Comparison of ENCODE assay signal across 24 mouse cellular contexts in genomic region chr4:85764476-85764875, GRCm38 (mm10).
DNase-seq lines count a peak whose midpoint lies in the region; ATAC-seq and TF ChIP-seq lines count a peak whose summit lies in the region.
"Had no signal": no experiment of that assay in that cellular context is flagged by ENCODE, and none has a peak within 500 bp of the region (broad histone marks: within the 10 kb centered on the region; RNA-seq: fewer than 3 reads in every experiment).

No protein-coding gene starts in this region.

- DNase-seq in cerebellum, postnatal 10 days, result peak; percentile 45 to 50
- DNase-seq in cerebellum, adult 2 months, result no peak
- peak; percentile 16 for DNase-seq in kidney, adult 2 months
- DNase-seq in kidney, postnatal 36 days, result no peak
- DNase-seq in midbrain, embryonic 14.5 days, result peak; percentile 47
- DNase-seq in midbrain, embryonic 11.5 days (ENCODE audit: low spot score, missing footprints), result no peak
- DNase-seq: adrenal gland, adult 8-10 months; cerebellum, adult 11-12 months; gastrocnemius, postnatal 10 days; kidney, adult 9 months; lung, postnatal 14 days; right cerebral cortex, adult 18-20 months; spleen, adult 18-20 months; thymus, postnatal 14 days had no signal

- no peaks in the 10 kb centered on the region for H3K9me3 ChIP-seq in midbrain, embryonic 14.5 days (ENCODE audit: control insufficient read depth, low read length)
- H3K9me3 ChIP-seq in midbrain, embryonic 11.5 days (ENCODE audit: control insufficient read depth, low read length), result no peaks in the 10 kb centered on the region
- no peaks in the 10 kb centered on the region for H3K9me3 ChIP-seq in hindbrain, embryonic 13.5 days
- H3K9me3 ChIP-seq: heart, embryonic 13.5 days; liver, embryonic 15.5 days; neural tube, embryonic 15.5 days had no signal

- TF ChIP-seq CTCF in cerebellum, adult 2 months (IDR thresholded peaks at IDR 0.05; ENCODE audit: borderline replicate concordance, insufficient read depth, low read depth, low read length), result no peak
- no peak for TF ChIP-seq CTCF in kidney, adult 2 months (conservative IDR thresholded peaks at IDR 0.05; ENCODE audit: insufficient read depth, insufficient read length, low read depth, low read length)

- H3K27me3 ChIP-seq in cerebellum, adult 2 months (ENCODE audit: control insufficient read depth, insufficient read depth, low read length), result no peaks in the 10 kb centered on the region
- no peaks in the 10 kb centered on the region; the same call in 1 of the 2 replicates for H3K27me3 ChIP-seq in kidney, adult 2 months (replicated peaks; ENCODE audit: control insufficient read depth, insufficient read depth, low read length)
- H3K27me3 ChIP-seq in midbrain, embryonic 14.5 days (ENCODE audit: control insufficient read depth, insufficient read depth, low read length), result peaks cover 6% of the 10 kb centered on the region
- H3K27me3 ChIP-seq in midbrain, embryonic 11.5 days (ENCODE audit: control insufficient read depth, insufficient read depth, low read length), result peaks cover 5% of the 10 kb centered on the region; the same call in 1 of the 2 replicates
- 0 out of 2 replicates have a peak, but pooled peaks cover 2% of the 10 kb centered on the region for H3K27me3 ChIP-seq in hindbrain, embryonic 13.5 days
- H3K27me3 ChIP-seq: CH12.LX; heart, embryonic 13.5 days; liver, embryonic 15.5 days; neural tube, embryonic 15.5 days had no signal

- no peaks in the 10 kb centered on the region for H3K36me3 ChIP-seq in kidney, adult 2 months (ENCODE audit: control insufficient read depth, insufficient read depth, low read length)
- H3K36me3 ChIP-seq in midbrain, embryonic 14.5 days (ENCODE audit: control insufficient read depth, insufficient read depth, low read length), result no peaks in the 10 kb centered on the region
- no peaks in the 10 kb centered on the region for H3K36me3 ChIP-seq in midbrain, embryonic 11.5 days (ENCODE audit: control insufficient read depth, insufficient read depth, low read length)
- H3K36me3 ChIP-seq in hindbrain, embryonic 13.5 days, result no peaks in the 10 kb centered on the region
- H3K36me3 ChIP-seq: heart, embryonic 13.5 days; liver, embryonic 15.5 days; neural tube, embryonic 15.5 days had no signal

- WGBS in cerebellum, adult 2 months, result 21% methylated on average over 3 of the region's 3 CpGs
- 63% methylated on average over 3 of the region's 3 CpGs for WGBS in kidney, adult 2 months
- 9% methylated on average over 3 of the region's 3 CpGs for WGBS in midbrain, embryonic 14.5 days
- 25% methylated on average over 3 of the region's 3 CpGs for WGBS in midbrain, embryonic 11.5 days
- 48% methylated on average over 3 of the region's 3 CpGs for WGBS in hindbrain, embryonic 13.5 days

- ATAC-seq in midbrain, embryonic 14.5 days (ENCODE audit: low FRiP score, low TSS enrichment), result no peak
- no peak for ATAC-seq in midbrain, embryonic 11.5 days (ENCODE audit: low FRiP score)
- no peak for ATAC-seq in hindbrain, embryonic 13.5 days (ENCODE audit: low FRiP score)
- ATAC-seq: activated CD4-positive, CD25-positive, alpha-beta regulatory T cell, adult 4 months; intestine, embryonic 16.5 days had no signal

- H3K4me2 ChIP-seq in midbrain, embryonic 14.5 days (ENCODE audit: low read length), result no peak overlapping the region
- no peak overlapping the region for H3K4me2 ChIP-seq in midbrain, embryonic 11.5 days
- no peak overlapping the region for H3K4me2 ChIP-seq in hindbrain, embryonic 13.5 days
- H3K4me2 ChIP-seq: heart, embryonic 13.5 days; liver, embryonic 15.5 days; lung, embryonic 14.5 days; neural tube, embryonic 15.5 days had no signal

- no peak overlapping the region for H3K9ac ChIP-seq in midbrain, embryonic 14.5 days (replicated peaks; ENCODE audit: low read length)
- no peak overlapping the region for H3K9ac ChIP-seq in midbrain, embryonic 11.5 days (ENCODE audit: low read length)
- H3K9ac ChIP-seq in hindbrain, embryonic 13.5 days, result no peak overlapping the region
- H3K9ac ChIP-seq: heart, embryonic 13.5 days; liver, embryonic 15.5 days; lung, embryonic 14.5 days; neural tube, embryonic 15.5 days had no signal

- no peaks in the 10 kb centered on the region for H3K4me1 ChIP-seq in cerebellum, adult 2 months (ENCODE audit: control insufficient read depth, insufficient read depth, low read length)
- no peaks in the 10 kb centered on the region; the same call in 1 of the 2 replicates for H3K4me1 ChIP-seq in kidney, adult 2 months (ENCODE audit: control insufficient read depth, insufficient read depth, low read length)
- peaks cover 5% of the 10 kb centered on the region; the same call in 1 of the 2 replicates for H3K4me1 ChIP-seq in midbrain, embryonic 14.5 days (ENCODE audit: control insufficient read depth, insufficient read depth, low read length)
- peaks cover 13% of the 10 kb centered on the region for H3K4me1 ChIP-seq in midbrain, embryonic 11.5 days (ENCODE audit: control insufficient read depth, insufficient read depth, low read length)
- H3K4me1 ChIP-seq in hindbrain, embryonic 13.5 days (replicated peaks), result peaks cover 12% of the 10 kb centered on the region
- H3K4me1 ChIP-seq: liver, embryonic 15.5 days had no signal

- H3K4me3 ChIP-seq in cerebellum, adult 2 months (replicated peaks; ENCODE audit: insufficient read depth, low read depth, low read length), result no peak overlapping the region
- H3K4me3 ChIP-seq in kidney, adult 2 months (ENCODE audit: insufficient read depth, low read depth, low read length), result no peak overlapping the region
- H3K4me3 ChIP-seq in midbrain, embryonic 14.5 days (replicated peaks; ENCODE audit: low read depth, low read length), result no peak overlapping the region
- no peak overlapping the region for H3K4me3 ChIP-seq in midbrain, embryonic 11.5 days (ENCODE audit: low read depth, low read length)
- no peak overlapping the region for H3K4me3 ChIP-seq in hindbrain, embryonic 13.5 days
- H3K4me3 ChIP-seq: erythroblast, embryonic 14.5 days; heart, embryonic 13.5 days; left cerebral cortex, adult 2 months; liver, embryonic 15.5 days; neural tube, embryonic 15.5 days had no signal

- H3K27ac ChIP-seq in cerebellum, adult 2 months (ENCODE audit: insufficient read depth, low read length), result no peak overlapping the region
- H3K27ac ChIP-seq in kidney, adult 2 months (ENCODE audit: insufficient read depth, low read depth, low read length), result no peak overlapping the region
- no peak overlapping the region for H3K27ac ChIP-seq in midbrain, embryonic 14.5 days (replicated peaks; ENCODE audit: low read depth, low read length)
- H3K27ac ChIP-seq in midbrain, embryonic 11.5 days (ENCODE audit: low read depth, low read length), result no peak overlapping the region
- H3K27ac ChIP-seq in hindbrain, embryonic 13.5 days, result no peak overlapping the region
- H3K27ac ChIP-seq: heart, embryonic 13.5 days; left cerebral cortex, adult 2 months; liver, embryonic 15.5 days; neural tube, embryonic 15.5 days had no signal

- no peak for TF ChIP-seq POLR2A in cerebellum, adult 2 months (IDR thresholded peaks at IDR 0.05; ENCODE audit: borderline replicate concordance, insufficient read depth, low read length)
- no peak for TF ChIP-seq POLR2A in kidney, adult 2 months (IDR thresholded peaks at IDR 0.05; ENCODE audit: low read depth, low read length)

Comparison
In these comparisons a context has a peak if more than half of its experiments do, and no peak if none do; other contexts are left out.
1. DNase-seq: peak in cerebellum, postnatal 10 days (2 of 2), kidney, adult 2 months (single experiment) and midbrain, embryonic 14.5 days (single experiment); none in cerebellum, adult 2 months (0 of 2), kidney, postnatal 36 days (0 of 2) and midbrain, embryonic 11.5 days (single experiment).